Mouse (Mus musculus): Measurements from ENCODE around the gene Hemk1.

Gene Hemk1

DNA sequence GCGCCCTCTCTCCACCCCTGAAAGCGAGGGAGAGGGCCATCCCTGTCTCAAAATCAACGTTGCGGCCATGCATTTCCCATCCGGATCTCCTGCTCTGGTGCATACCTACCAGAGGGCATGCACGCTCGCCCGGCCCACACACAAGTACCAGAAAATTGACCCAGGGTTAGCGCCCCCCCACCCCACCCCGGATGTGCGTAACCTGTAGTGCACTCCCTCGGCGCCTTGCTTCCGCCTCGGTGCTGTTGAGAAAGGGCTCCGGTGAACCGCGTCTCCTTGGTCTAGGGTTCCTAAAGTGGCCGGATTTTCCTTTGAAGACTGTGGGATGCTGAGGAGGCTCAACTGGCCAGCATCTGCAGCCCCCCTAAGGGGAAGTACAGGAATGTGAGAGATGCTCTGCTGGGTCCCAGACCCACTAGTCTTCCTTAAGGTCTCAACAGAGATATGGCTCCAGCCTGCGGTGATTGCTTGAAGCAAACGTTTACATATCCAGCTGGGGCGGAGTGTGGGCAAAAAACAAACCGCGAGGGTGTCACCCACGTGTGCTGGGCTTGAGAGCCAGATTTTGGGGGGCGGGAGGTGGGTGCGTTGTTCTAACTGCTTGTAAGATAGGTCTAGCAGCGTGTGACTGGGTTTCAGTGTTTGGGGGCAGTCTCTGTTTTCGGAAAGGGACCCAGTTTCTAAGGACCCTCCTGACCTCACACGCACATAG lies at the start of gene Hemk1:
Hemk1 (minus strand) TSS at position 179 of the 712 bp plus-strand sequence.
- DNase-seq = peak; percentile 89

DNA sequence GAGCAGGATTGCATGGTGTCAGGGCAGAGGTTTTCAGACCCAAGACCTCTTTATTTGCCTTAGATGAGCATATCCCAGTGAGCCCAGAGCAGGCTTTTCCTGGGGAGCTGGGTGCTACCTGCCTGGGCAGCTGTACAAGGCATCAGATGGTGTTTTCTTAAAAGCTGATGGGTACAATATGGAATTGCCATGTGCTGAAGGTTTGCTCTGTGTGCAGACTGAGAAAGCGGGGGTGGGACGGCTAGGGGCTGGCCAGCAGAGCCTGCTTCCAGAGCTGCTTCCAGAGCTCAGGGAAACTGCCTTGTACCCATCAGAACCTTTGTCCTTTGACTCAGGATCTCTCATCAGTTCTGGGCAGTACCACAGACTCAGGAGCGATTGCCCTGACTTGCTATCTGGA lies 49.6 kb upstream of the Hemk1 start:
- no peak for DNase-seq

DNA sequence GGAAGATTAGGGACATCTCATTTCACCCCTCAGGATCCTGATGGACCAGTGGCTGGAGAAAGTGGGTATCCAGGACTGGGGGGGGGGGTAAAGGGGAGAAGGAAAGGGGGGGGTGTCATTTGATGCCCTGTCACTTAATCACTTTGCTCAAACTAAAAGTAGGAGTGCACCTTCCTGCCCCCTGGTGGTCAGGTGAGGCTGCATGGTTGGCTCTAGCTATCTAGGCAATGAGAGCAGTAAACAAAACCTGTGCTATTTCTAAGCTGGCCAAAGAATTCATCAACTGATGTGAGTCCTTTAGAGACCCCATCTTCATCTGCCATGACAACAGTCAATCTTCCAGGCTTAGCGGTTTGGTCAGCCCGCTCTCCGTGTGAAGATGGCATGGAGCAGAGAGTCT lies 48.6 kb upstream of the Hemk1 start:
- DNase-seq = peak; percentile 23

DNA sequence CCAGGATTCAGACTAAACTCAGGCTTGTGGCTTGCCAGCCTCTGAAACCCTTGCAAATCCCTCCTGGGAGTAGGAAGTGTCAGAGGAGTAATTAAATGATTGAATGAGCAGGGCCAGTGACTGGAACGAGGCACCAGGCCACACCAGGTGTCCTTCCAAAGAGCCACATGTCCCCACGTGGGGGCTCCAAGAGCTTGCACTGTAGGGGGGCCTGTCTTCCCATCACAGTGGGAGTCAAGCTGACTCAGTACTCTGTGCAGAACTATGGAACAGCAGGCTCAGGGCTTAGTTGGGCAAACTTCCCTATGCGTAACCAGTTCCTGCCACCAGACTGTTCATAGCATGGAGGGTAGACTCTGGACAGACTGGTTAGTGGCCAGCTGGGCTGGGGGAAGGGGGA lies 46.2 kb upstream of the Hemk1 start:
- DNase-seq = no peak

DNA sequence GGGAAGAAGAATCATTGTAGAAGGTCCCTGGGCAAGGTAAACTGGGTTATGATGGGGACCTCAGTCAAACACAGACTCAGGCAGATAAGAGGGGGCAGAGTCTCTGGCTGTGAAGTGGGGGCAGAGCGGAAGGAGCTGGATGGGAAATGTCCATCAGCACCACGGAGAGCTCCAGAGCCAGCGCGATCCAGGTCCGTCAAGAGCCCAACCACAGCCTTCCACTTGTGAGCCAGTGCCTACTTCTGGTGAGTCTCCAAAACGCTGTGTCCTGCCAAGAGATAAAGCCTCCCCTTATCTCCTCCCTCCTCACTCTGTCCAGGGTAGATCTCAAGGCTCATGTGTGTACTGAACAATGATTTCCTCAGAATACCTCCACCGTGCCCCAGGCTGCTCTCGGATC lies 43.6 kb upstream of the Hemk1 start:
- DNase-seq = peak; percentile 48

DNA sequence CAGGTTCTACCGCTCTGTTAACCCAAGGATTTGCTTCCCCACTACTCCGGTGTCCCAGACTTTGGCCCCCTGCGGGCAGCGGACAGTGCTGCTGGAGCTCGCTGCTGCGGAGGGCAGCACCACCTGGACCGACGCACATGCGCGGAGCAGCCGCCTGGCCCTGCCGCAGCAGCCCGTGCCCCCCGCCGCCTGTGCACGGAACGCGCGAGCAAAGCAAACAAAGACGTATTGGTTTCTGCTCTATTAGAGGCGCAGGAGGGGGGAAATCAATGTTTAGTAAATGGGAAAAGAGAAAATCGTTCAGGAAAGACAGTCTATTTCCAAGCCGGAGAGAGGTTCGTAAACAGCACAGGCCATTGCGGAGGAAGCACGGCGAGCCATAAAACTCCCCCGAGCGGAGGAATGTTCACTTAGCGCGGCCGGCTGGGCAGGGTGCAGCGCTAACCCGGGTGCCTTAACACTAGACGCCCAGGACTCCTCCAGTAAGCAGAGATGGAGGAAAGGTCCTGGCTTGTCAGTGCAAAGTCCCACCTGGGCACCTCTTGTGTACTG lies 39.9 kb upstream of the Hemk1 start:
- no peak for DNase-seq

DNA sequence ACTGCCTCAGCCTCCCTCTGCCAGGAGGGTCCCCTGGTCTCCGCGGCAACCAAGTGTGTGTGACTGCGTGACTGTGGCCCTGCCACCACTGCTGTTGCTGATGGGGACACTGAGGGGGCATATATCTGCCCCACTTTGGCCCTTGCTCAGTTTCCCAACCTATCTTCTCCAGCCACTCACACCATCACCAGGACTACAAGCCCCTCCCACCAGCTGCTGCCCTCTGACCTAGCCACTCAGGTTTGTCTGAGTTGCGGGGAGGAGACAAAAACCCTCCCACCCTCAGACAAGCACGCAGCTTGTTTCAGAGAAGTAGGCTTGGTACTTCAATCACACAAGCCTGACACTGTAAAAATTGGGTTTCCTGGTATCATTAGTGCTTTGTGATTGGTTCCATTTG lies 37.3 kb upstream of the Hemk1 start:
- DNase-seq = no peak

DNA sequence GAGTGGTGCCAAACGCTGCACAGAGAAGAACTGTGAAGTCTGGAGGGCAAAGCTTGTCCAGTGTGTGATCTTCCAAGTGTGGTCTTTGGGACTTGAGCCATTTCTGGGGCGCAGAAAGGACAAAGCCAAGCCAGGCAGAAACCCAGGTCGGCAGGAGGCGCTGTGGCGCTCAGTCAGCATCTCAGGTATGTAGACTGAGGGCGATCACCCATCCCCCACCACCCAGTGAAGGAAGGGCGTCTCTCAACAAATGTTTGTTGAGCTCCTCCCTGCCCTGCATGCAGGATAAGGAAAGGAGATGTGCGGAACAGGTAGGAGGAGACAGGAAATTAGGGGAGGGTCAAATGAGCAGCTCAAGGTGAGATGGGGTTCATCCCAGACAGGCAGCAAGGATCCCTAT lies 36.5 kb upstream of the Hemk1 start:
- peak; percentile 33 for DNase-seq

DNA sequence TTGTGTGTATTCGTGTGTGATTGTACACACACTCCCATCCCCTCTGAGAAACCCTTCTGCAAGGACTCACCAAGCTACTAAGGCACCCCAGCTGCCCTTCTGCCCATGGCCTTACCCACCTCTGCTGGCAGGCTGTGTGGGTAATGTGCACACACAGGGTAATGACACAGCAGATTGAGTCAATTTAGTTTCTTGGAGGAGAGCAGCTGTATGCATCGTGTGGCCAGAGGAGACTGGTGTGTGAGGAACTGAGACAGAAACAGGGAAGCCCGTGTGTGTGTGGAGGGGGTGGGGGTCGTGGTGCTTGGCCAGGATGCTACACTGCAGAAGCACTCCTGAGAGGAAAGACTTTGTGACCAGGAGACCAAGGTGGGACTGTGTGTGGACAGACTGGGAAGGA lies 34.3 kb upstream of the Hemk1 start:
- no peak for DNase-seq

DNA sequence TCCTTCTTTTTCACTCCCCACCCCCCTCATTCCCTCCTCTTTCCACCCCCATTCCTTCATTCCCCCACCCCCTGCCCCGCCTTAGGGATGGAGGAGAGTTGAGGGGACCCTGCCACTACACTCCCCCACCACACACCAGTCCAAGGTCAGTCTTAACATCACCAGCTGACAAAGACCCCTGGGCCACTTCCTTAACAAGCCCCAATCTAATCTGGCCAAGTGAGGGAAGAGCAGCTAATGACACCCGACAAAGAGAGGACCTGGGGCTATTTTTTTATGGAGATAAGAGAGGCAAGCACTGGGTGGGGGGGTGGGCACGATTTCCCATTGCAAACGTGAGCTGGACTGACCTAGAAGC lies 31.9 kb upstream of the Hemk1 start:
- DNase-seq = no peak

DNA sequence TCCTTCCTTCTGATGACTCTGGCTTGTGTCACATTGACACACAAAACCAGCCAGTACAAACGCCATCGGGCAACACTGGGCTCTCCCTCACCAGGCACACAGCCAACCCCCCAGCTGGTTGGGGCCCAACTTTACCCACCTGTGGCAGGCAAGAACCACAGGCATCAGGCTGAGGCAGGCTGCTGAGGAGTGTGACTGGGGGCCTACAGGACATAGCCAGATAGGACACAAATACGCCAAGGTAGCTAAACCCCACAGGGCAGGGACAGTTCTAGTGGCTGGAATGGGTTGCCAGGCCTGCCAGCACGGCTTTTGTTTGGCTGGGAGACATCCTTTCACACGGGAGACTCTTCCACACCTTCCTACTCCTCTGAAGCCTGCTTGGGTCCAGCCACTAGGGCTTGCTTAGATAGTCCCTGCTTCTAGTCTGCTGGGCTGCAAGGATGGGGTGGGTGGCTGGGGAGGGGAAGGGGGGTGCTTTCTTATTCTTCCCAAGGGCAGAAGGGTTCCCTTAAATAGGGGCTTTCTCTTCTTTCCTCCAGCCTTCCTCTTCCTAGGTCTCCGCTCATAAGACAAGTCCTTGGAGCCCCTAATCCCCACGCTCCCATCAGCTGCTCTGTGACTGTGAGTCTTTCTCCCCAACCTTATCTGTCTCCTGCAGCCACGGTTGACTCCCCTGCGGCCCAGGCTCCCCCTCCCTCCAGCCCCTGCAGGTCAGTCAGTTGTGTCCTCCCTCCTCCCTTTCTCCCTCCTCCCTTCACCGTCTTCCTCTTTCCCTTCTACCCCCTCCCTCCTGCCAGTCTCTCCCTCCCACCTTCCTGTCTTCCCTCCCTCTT lies 31.3 kb upstream of the Hemk1 start:
- no peak for DNase-seq

DNA sequence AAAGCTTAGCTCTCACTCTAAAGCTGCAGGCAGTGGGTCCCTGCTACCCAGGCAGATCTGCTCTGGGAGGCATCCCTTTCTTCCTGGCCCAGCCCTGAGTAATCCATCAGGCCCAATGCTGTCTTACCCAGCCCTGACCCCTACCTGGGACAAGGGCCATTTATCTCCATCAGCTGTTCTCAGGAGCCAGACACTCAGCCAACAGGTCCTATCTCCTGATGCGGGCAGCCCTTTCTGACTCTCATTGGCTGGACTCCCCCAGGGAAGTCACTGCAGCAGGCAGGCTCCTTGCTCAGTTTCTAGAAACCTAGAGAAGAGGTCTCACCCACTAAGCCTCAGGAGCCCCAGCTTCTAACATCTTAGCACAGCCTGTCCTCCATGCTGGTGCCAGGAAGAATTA lies 30.2 kb upstream of the Hemk1 start:
- no peak for DNase-seq

DNA sequence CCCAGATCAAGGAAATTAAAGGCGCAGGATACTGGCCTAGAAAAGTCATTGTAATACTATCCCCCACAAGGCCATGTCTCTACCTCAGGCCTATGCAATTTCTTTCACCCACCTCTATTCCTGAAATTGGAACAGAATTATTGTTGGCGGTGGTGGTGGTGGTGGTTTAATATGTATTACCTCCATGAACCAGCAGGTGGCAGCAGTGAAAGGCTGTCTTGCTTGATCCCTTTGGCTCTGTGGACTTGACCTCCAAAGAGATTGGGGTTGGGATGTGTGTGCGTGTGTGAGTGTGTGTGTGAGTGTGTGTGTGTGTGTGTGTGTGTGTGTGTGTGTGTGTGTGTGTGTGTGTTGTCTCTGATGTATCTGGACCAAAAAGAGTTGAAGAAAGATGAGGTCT lies 28.5 kb upstream of the Hemk1 start:
- DNase-seq = peak; percentile 76

DNA sequence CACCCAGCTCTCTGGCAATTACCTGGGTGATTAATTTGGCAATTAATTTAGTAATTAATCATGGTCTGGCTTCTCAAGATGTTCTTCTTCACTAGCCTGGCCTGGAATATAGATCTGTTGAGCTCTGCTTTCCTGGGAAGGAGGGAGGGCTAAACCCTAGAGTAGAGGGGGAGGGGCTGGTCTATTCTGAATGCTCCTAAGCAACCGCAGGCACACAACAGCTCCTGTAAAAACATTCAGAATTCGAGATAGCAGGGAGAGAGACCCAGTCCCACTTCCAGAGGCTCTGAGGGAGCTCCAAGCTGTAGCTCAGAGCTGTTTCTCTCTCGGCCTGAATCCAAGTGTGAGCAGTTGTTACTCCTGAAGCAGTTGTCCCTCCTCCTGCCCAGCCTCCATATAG lies 22.8 kb upstream of the Hemk1 start:
- no peak for DNase-seq

DNA sequence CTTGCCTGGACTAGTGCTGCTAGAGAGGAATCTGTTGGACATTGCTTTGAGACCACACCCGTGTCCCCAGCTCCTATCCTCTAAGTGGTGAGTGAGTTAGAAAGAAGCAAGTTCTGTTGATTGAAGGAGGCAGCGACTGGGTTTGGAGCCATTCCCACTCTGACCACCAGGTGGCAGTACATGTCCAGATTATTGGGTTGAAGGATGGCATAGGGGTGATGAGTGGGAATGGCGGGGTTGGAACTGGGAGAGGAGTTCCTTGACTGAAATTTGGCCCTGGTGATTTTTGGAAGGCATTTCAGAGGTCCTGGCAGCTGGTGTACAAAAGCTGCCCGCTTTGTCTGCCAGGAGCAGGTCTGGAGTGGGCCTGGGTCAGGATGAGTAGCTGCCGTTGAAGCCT lies 19.5 kb upstream of the Hemk1 start:
- DNase-seq = peak; percentile 84

DNA sequence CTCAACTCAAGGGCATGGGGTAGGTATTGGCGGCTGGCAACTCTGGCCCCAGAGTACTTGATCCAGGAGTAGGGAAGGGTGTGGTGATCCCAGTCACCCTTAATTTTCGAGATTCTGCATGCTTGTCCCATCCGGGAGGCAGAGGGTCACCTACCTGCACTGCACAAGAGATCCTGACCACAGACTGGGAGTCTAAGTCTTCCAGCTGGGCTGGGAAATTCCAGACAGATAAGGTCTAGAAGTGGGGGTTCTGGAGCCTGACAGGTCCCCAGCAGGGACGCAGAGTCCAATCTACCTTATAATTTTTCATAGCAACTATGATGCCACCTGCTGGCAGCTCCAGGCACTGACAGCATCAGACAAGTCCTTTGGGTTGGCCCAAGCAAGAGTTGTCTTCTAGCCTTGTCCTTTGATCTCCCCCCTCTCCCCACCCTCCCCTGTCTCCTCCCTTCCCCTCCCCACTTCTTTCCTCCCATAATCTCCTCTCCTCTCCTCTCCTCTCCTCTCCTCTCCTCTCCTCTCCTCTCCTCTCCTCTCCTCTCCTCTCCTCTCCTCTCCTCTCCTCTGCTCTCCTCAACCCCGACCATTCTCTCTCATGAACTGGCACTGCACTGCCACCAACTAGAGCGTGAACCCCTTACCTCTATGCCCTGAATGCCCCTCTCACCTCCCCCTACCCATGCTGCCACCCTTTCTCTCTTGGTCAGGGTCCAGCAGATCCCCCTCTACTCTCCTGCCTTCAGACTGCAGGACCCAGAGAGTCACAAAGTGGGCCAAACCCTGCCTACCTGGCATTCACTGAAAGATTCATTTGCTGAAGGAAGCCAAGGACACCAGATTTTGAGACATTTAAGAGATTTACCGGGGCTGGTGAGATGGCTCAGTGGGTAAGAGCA lies 18.0 kb upstream of the Hemk1 start:
- DNase-seq = peak; percentile 72

DNA sequence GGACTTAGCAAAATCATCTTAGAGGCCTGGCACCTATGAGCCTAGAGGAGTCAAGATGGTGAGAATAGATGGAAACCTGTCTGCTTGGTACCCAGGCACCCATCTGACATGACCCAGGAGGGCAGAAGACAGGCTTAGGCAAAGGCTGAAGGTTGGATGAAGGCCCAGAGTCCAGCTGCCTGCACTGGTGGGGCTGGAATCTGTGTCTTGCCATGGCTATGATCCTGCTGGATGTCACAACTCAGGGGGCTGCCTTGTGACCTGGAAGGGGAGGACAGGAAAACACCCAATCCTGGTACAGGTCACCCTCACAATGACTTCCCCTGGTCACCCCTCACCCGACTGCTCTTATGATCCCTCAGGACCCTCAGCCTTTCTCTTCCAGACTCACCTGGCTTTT lies 16.7 kb upstream of the Hemk1 start:
- no peak for DNase-seq

DNA sequence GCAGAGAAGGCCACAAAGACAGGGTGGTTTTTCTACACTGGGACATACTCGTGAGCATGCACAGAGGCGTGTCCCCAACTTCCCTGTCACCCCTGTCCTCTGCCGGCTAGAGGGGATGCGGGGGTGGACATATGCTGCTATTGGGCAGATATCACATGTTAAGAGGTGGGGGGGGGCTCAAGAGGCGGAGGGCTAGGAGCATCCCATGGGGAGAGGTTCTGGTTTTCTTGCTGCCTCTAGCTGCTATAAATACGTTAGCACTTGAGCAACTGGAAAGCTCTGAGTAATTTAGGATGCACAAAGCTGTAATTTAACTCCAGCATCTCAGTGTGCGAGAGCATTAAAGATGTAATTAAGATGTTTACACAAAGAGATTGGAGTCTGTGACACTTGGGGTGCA lies 11.2 kb upstream of the Hemk1 start:
- no peak for DNase-seq

DNA sequence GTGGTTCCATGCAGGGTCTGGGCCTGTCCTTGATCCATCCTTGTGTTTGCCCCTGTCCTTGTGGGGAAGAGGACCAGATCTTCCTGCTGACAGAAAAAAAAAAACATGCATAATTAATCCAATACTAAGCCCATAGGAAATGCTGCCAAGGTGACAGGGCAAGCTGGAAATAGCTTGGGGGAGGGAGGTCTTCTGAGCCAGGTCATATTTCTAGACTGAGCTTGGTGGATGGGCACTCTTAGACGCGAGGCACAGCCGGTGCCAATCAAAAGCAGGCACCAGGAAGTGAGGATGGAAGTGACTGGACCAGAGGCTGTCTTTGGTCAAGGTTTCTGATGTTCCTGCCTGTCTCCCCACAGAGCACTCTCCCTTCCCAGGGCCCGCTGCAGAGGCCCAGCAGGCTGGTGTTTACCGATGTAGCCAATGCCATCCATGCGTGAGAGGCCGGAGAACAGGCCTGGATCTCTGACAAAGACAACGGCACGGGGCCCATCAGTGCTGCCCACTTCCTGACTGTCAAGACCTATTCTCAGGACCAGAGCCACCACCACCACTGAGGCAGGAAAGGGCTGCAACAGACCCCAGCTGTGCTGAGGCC lies 9.5 kb upstream of the Hemk1 start:
- DNase-seq = no peak

DNA sequence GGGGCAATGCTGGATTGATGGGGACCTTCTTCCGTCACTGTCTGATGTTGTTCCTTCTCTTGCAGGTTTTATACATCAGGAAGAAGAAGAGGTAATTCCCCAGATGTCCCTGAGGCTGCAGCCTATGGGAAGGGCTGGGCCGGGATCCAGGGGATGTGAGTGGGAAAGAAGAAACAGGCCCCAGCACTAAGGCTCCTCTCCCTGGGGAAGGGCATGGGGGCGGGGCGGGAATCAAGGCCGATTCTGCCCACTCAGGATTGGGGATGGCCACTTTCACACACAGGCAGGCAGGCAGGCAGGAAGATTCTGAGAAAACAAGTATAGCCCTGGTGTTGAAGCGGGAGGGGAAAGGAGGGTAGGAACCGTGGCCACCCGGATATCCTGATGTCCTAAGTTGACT lies 7.9 kb upstream of the Hemk1 start:
- DNase-seq = no peak

DNA sequence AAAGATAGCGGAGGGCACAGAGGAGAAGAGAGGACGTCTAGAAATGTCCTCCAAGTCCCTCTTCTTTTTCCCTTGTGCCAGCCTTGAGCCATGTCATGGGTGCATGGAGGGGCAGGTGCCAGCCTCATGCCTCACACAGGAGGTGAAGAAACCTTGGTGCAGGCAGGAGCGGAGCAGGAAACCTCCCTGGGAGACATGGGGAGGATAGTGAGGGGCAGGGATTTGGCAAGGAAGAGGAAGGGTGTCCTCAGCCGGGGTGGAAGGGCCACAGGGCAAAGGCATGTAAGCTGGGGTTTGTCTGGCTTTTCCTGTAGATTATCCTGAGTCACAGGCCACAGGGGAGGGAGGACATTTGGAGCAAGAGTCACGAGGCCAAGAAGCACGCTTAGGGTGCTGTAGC lies 5.9 kb upstream of the Hemk1 start:
- DNase-seq = no peak

DNA sequence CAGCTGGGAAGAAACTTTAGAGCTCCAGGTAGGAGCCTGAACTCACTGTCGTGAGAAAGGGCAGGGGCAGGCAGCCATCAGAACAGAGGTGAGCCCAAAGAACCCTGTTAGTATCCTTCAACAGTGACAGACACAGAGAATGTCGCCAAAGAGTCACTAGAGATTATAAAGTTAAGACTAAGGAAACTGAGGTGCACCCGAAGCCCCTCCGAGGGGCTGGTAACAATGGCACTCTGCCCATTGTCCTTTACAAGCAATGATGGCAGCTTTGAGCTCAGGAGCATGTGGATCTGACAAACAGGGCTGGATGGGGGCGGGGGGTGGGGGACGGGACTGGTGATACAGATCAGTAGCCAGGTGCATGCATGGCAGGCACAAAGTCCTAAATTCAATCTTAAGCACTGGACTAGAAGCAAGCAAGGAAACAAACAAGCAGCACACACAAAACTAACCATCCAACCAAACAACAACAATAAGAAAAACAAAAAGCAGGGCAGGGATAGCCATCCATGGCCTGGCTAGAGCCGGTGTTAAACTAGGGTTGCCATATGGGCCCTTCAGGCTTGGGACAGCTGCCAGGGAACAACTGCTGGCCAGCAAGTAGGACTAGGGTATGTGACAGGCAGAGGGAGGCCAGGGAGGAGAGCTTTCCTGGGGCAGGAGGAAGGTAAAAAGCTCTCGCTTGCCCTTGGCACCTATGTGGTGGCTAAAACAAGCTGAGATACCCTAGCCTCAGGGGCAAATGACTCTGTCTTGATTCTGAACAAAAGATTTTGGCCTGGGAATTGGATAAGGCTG lies 5.2 kb upstream of the Hemk1 start:
- DNase-seq = no peak
